Mouse (Mus musculus) hindbrain, embryonic 10.5 days (tissue): ENCODE data around the gene Plcd1. TPM values are rescaled to one million over a fixed set of nuclear protein-coding genes. Genes with fewer than 3 reads are reported as not detected.

Source experiments
- DNase-seq: peaks from one replicate; pipeline ENCODE4 v3.0.0-alpha.2; 2017; ENCODE audit warnings: low spot score
- H3K27ac ChIP-seq: fragments of 300-500 bp; sonication (generic); 2 replicates; pipeline ENCODE4 v1.5.1; 2016; ENCODE audit warnings: mild to moderate bottlenecking, moderate library complexity
- H3K27me3 ChIP-seq: fragments of 300-500 bp; sonication (generic); 2 replicates; pipeline ENCODE4 v1.6.1; 2016; ENCODE audit warnings: mild to moderate bottlenecking; ENCODE audit not compliant: poor library complexity, insufficient read depth, severe bottlenecking
- H3K36me3 ChIP-seq: fragments of 300-500 bp; sonication (generic); 2 replicates; pipeline ENCODE4 v1.6.1; 2016; ENCODE audit warnings: mild to moderate bottlenecking, moderate library complexity
- H3K4me1 ChIP-seq: fragments of 300-500 bp; sonication (generic); replicated peaks from 2 replicates; pipeline ENCODE4 v1.6.1; 2016; ENCODE audit warnings: mild to moderate bottlenecking
- H3K4me3 ChIP-seq: fragments of 300-500 bp; sonication (generic); 2 replicates; pipeline ENCODE4 v1.5.1; 2016; ENCODE audit warnings: mild to moderate bottlenecking, moderate library complexity
- H3K9me3 ChIP-seq: fragments of 300-500 bp; sonication (generic); 2 replicates; pipeline ENCODE4 v1.6.1; 2016; ENCODE audit warnings: mild to moderate bottlenecking, moderate library complexity
- WGBS: fragments of 180-500 bp; shearing (Covaris S2); methylation state at CpG from one replicate; pipeline ENCODE4 v1.1.7; 2016; 5-methylcytosine and 5-hydroxymethylcytosine counted together
- polyA plus RNA-seq: library from polyadenylated mRNA; unstranded; fragments of >200 nt; fragmentation: Nextera tagmentation; extraction: Ambion mirVana; gene quantifications from 2 replicates; pipeline ENCODE4 v1.2.1, GENCODE M21; 2016

Plcd1 gene
- polyA plus RNA-seq, 1 experiment from 2014 or later: 31.8 TPM

DNA sequence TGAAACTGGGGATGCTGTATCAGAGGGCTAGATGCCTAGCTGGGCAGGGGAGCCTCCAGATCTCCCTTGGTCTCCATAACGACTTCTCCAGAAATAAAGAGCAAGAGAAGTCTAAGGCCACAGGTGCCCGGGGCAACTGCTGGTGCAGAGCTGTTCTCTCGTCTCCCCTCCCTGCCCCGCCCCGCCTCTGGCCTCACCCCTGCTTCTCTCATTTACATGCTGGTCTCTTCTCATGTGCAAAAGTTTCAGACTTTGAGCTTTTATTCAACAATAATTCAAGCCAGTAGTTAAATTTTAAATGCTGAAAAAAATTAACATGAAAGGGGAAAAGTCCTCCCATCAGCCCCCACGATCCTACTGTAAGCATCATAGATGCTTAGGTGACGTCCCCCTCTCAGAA, 71.6 kb downstream of the Plcd1 start:
- no peaks in the 10 kb centered on the region for H3K9me3 ChIP-seq
- H3K27me3 ChIP-seq: no peaks in the 10 kb centered on the region
- peak overlapping the region; percentile 66 for H3K27ac ChIP-seq
- no peak for DNase-seq
- peaks cover 9% of the 10 kb centered on the region; the same call in 1 of the 2 replicates for H3K36me3 ChIP-seq
- no peak overlapping the region for H3K4me3 ChIP-seq
- H3K4me1 ChIP-seq: peaks cover 15% of the 10 kb centered on the region
- 79% methylated on average over 7 of the region's 7 CpGs for WGBS

Other genes starting within 250 kb of the Plcd1 start
- gene Ctdspl, start 167.0 kb downstream of the Plcd1 start, polyA plus RNA-seq: 6.8 and 8.3 TPM in 2 replicates
- 15.8 and 16.1 TPM in 2 replicates for gene Vill, start 40.7 kb downstream of the Plcd1 start, polyA plus RNA-seq
- 1.6 and 1.8 TPM in 2 replicates for gene Dlec1, start 9.0 kb upstream of the Plcd1 start, polyA plus RNA-seq
- 1.3 and 1.5 TPM in 2 replicates for gene Acaa1b, start 63.6 kb upstream of the Plcd1 start, polyA plus RNA-seq
- gene Gm47289, start 65.7 kb upstream of the Plcd1 start, polyA plus RNA-seq: not detected in 2 replicates
- gene Slc22a13, start 115.6 kb upstream of the Plcd1 start, polyA plus RNA-seq: not detected in 2 replicates
- gene Oxsr1, start 228.9 kb upstream of the Plcd1 start, polyA plus RNA-seq: 14.3 and 14.7 TPM in 2 replicates
- 73.5 and 81.5 TPM in 2 replicates for gene Acaa1a, start 246.2 kb upstream of the Plcd1 start, polyA plus RNA-seq
- gene Myd88, start 247.9 kb upstream of the Plcd1 start, polyA plus RNA-seq: 8.2 and 8.4 TPM in 2 replicates